Mouse (Mus musculus): ENCODE results near the gene Copz1.

GRCm38 (mm10) chr15:103272419-103273279 is at the start of gene Copz1:
- TF ChIP-seq CTCF (IDR thresholded peaks at IDR 0.05; ENCODE audit: control insufficient read depth, insufficient read depth, insufficient read length): no peak
- TF ChIP-seq MAX (IDR thresholded peaks at IDR 0.05): no peak
- peak; percentile 99 for TF ChIP-seq USF1 (IDR thresholded peaks at IDR 0.05; ENCODE audit: low read depth)
- TF ChIP-seq MYOD1 (IDR thresholded peaks at IDR 0.05; ENCODE audit: control insufficient read depth, insufficient read length, low read depth): no peak

All from C2C12 (cell line).